ENCODE assay signal across 18 mouse cellular contexts in genomic region chr9:48754418-48754817, GRCm38 (mm10).
DNase-seq lines count a peak whose midpoint lies in the region; ATAC-seq and TF ChIP-seq lines count a peak whose summit lies in the region.
"Had no signal": no experiment of that assay in that cellular context is flagged by ENCODE, and none has a peak within 500 bp of the region (broad histone marks: within the 10 kb centered on the region; RNA-seq: fewer than 3 reads in every experiment).

No protein-coding gene starts in this region.

- no peak for TF ChIP-seq CTCF in heart, postnatal 0 days (IDR thresholded peaks at IDR 0.05; ENCODE audit: low read depth)
- no peak for TF ChIP-seq CTCF in layer of hippocampus, adult 2 months (conservative IDR thresholded peaks at IDR 0.05)

- WGBS in heart, embryonic 12.5 days, result 84% methylated on average over 6 of the region's 6 CpGs
- WGBS in heart, postnatal 0 days, result 96% methylated on average over 6 of the region's 6 CpGs
- WGBS in heart, embryonic 10.5 days, result 86% methylated on average over 6 of the region's 6 CpGs

- H3K27me3 ChIP-seq in heart, embryonic 12.5 days (replicated peaks), result no peaks in the 10 kb centered on the region
- no peaks in the 10 kb centered on the region for H3K27me3 ChIP-seq in heart, postnatal 0 days (ENCODE audit: control insufficient read depth, insufficient read depth, low read length)
- H3K27me3 ChIP-seq in heart, embryonic 10.5 days (ENCODE audit: insufficient read depth, poor library complexity, severe bottlenecking), result peaks cover 3% of the 10 kb centered on the region; the same call in 1 of the 2 replicates
- H3K27me3 ChIP-seq: embryonic facial prominence, embryonic 13.5 days; embryonic facial prominence, embryonic 15.5 days; forebrain, embryonic 12.5 days had no signal

- H3K4me2 ChIP-seq in heart, embryonic 12.5 days, result no peak overlapping the region
- H3K4me2 ChIP-seq in heart, postnatal 0 days (ENCODE audit: low read depth, low read length), result no peak overlapping the region
- H3K4me2 ChIP-seq: embryonic facial prominence, embryonic 13.5 days; embryonic facial prominence, embryonic 15.5 days; forebrain, embryonic 12.5 days had no signal

- DNase-seq in heart, adult 11 months, result peak; percentile 92
- no peak for DNase-seq in heart, postnatal 0 days (ENCODE audit: low spot score)
- no peak for DNase-seq in heart, embryonic 10.5 days (ENCODE audit: low spot score)
- no peak for DNase-seq in layer of hippocampus, adult 2 months (ENCODE audit: low spot score in 2 of 2)
- DNase-seq in layer of hippocampus, postnatal 10 days (ENCODE audit: low spot score in 2 of 2), result no peak
- DNase-seq: adrenal gland, adult 2 months; adrenal gland, postnatal 10 days; adrenal gland, postnatal 25 days; cerebellum, adult 11 months; cerebellum, adult 8-10 months; embryo, embryonic 11 days had no signal

- H3K9me3 ChIP-seq in heart, embryonic 12.5 days (replicated peaks), result no peaks in the 10 kb centered on the region
- H3K9me3 ChIP-seq in heart, postnatal 0 days (replicated peaks; ENCODE audit: control insufficient read depth, low read length), result no peaks in the 10 kb centered on the region
- no peaks in the 10 kb centered on the region for H3K9me3 ChIP-seq in heart, embryonic 10.5 days
- H3K9me3 ChIP-seq: embryonic facial prominence, embryonic 13.5 days; embryonic facial prominence, embryonic 15.5 days; forebrain, embryonic 10.5 days; forebrain, embryonic 12.5 days had no signal

- no peak for TF ChIP-seq EP300 in heart, postnatal 0 days (IDR thresholded peaks at IDR 0.05; ENCODE audit: low read depth)

- H3K9ac ChIP-seq in heart, embryonic 12.5 days, result no peak overlapping the region
- no peak overlapping the region for H3K9ac ChIP-seq in heart, postnatal 0 days (replicated peaks; ENCODE audit: low read depth, low read length)
- H3K9ac ChIP-seq: embryonic facial prominence, embryonic 13.5 days; embryonic facial prominence, embryonic 15.5 days; forebrain, embryonic 12.5 days had no signal

- H3K27ac ChIP-seq in heart, embryonic 12.5 days (ENCODE audit: poor library complexity, severe bottlenecking), result no peak overlapping the region
- H3K27ac ChIP-seq in heart, postnatal 0 days (ENCODE audit: low read depth), result peak overlapping the region; percentile 43; the same call in 1 of the 2 replicates
- H3K27ac ChIP-seq in heart, embryonic 10.5 days, result no peak overlapping the region
- peak overlapping the region; percentile 73; the same call in 1 of the 2 replicates for H3K27ac ChIP-seq in layer of hippocampus, adult 2 months
- H3K27ac ChIP-seq: embryonic facial prominence, embryonic 13.5 days; embryonic facial prominence, embryonic 15.5 days; forebrain, embryonic 12.5 days had no signal

- peaks cover 14% of the 10 kb centered on the region for H3K4me1 ChIP-seq in heart, embryonic 12.5 days (replicated peaks)
- H3K4me1 ChIP-seq in heart, postnatal 0 days (ENCODE audit: control insufficient read depth, insufficient read depth), result peaks cover 31% of the 10 kb centered on the region
- peaks cover 12% of the 10 kb centered on the region for H3K4me1 ChIP-seq in heart, embryonic 10.5 days

- no peak for ATAC-seq in heart, embryonic 12.5 days (ENCODE audit: insufficient number of reproducible peaks, low FRiP score)
- no peak for ATAC-seq in heart, postnatal 0 days (ENCODE audit: insufficient read depth, low read depth)
- ATAC-seq: forebrain, embryonic 14.5 days had no signal

- H3K4me3 ChIP-seq in heart, embryonic 12.5 days, result no peak overlapping the region
- H3K4me3 ChIP-seq in heart, postnatal 0 days (ENCODE audit: low read depth, low read length), result no peak overlapping the region
- no peak overlapping the region for H3K4me3 ChIP-seq in heart, embryonic 10.5 days
- H3K4me3 ChIP-seq in layer of hippocampus, adult 2 months, result no peak overlapping the region
- H3K4me3 ChIP-seq: embryonic facial prominence, embryonic 13.5 days; embryonic facial prominence, embryonic 15.5 days; erythroblast, embryonic 14.5 days; forebrain, embryonic 10.5 days; forebrain, embryonic 12.5 days had no signal

- H3K36me3 ChIP-seq in heart, embryonic 12.5 days, result no peaks in the 10 kb centered on the region
- H3K36me3 ChIP-seq in heart, postnatal 0 days (replicated peaks; ENCODE audit: control insufficient read depth, insufficient read depth, low read length), result no peaks in the 10 kb centered on the region
- H3K36me3 ChIP-seq in heart, embryonic 10.5 days, result no peaks in the 10 kb centered on the region
- H3K36me3 ChIP-seq: embryonic facial prominence, embryonic 13.5 days; embryonic facial prominence, embryonic 15.5 days; forebrain, embryonic 12.5 days had no signal

Comparison
In these comparisons a context has a peak if more than half of its experiments do, and no peak if none do; other contexts are left out.
1. H3K27ac ChIP-seq: peak in heart, postnatal 0 days (single experiment) and layer of hippocampus, adult 2 months (single experiment); none in heart, embryonic 12.5 days (single experiment) and heart, embryonic 10.5 days (single experiment).